Mouse (Mus musculus) MEL (cell line): ENCODE results near the gene Gga1. TPM values are rescaled to one million over a fixed set of nuclear protein-coding genes. Genes with fewer than 3 reads are reported as not detected.

Experiments used
- DNase-seq: peaks from one replicate; pipeline ENCODE4 v3.0.0; 2011; ENCODE audit warnings: low read depth, low spot score
- H3K27ac ChIP-seq: 2 replicates; pipeline ENCODE4 v1.5.1; 2012; ENCODE audit warnings: low read depth, mild to moderate bottlenecking, control low read depth, low read length, moderate library complexity; ENCODE audit not compliant: control insufficient read depth
- H3K27me3 ChIP-seq, 2 experiments: fragments of 150-350 bp in 1 of 2; sonication (generic) in 1 of 2; 2 replicates each; pipeline ENCODE4 v1.6.1; 2012; ENCODE audit warnings: low read length in 2 of 2, mild to moderate bottlenecking in 2 of 2, improper control_type of control experiment in 1 of 2, moderate library complexity in 1 of 2; ENCODE audit not compliant: insufficient read depth in 2 of 2, control insufficient read depth in 1 of 2
- H3K36me3 ChIP-seq, 2 experiments: 2 replicates each; pipeline ENCODE4 v1.6.1; 2012 to 2014; ENCODE audit warnings: low read length in 2 of 2, improper control_type of control experiment in 1 of 2, inconsistent platforms in 1 of 2, mild to moderate bottlenecking in 1 of 2; ENCODE audit not compliant: insufficient read depth in 2 of 2, control insufficient read depth in 1 of 2
- H3K4me1 ChIP-seq, 2 experiments: fragments of 150-350 bp in 1 of 2; sonication (generic) in 1 of 2; 2 replicates each; pipeline ENCODE4 v1.6.1; 2012; ENCODE audit warnings: low read length in 2 of 2, improper control_type of control experiment in 1 of 2, mild to moderate bottlenecking in 1 of 2; ENCODE audit not compliant: insufficient read depth in 2 of 2, control insufficient read depth in 1 of 2
- H3K4me3 ChIP-seq, 2 experiments: fragments of 150-350 bp in 1 of 2; sonication (generic) in 1 of 2; 2 replicates each; pipeline ENCODE4 v1.5.1; 2012; ENCODE audit warnings: low read depth in 2 of 2, low read length in 2 of 2, mild to moderate bottlenecking in 2 of 2, moderate library complexity in 2 of 2, control low read depth in 1 of 2, improper control_type of control experiment in 1 of 2; ENCODE audit not compliant: control insufficient read depth in 1 of 2, insufficient read depth in 1 of 2
- H3K79me2 ChIP-seq: 2 replicates; pipeline ENCODE4 v1.6.1; 2012; ENCODE audit warnings: mild to moderate bottlenecking, low read length, moderate library complexity; ENCODE audit not compliant: control insufficient read depth, poor library complexity, insufficient read depth
- H3K9ac ChIP-seq: 2 replicates; pipeline ENCODE4 v1.6.1; 2012; ENCODE audit warnings: low read depth, mild to moderate bottlenecking, control low read depth, low read length, moderate library complexity; ENCODE audit not compliant: control insufficient read depth, poor library complexity, severe bottlenecking
- H3K9me3 ChIP-seq: fragments of 150-350 bp; sonication (generic); replicated peaks from 2 replicates; pipeline ENCODE4 v1.6.1; 2012; ENCODE audit warnings: mild to moderate bottlenecking, low read length, improper control_type of control experiment, moderate library complexity; ENCODE audit not compliant: insufficient read depth
- BHLHE40 ChIP-seq: IDR thresholded peaks from 2 replicates; pipeline ENCODE4 v1.6.1; 2012; ENCODE audit warnings: low read depth, mild to moderate bottlenecking, inconsistent platforms, low read length, improper control_type of control experiment, borderline replicate concordance
- CTCF ChIP-seq, 3 experiments: IDR thresholded peaks in 2 of 3; conservative IDR thresholded peaks in 1 of 3; 2 replicates each; pipeline ENCODE4 v1.5.1; 2011 to 2012; ENCODE audit warnings: low read length in 3 of 3, low read depth in 2 of 3, mild to moderate bottlenecking in 2 of 3, improper control_type of control experiment in 1 of 3, inconsistent platforms in 1 of 3, mixed read lengths in 1 of 3, moderate library complexity in 1 of 3; ENCODE audit not compliant: control insufficient read depth in 1 of 3, insufficient read depth in 1 of 3, poor library complexity in 1 of 3, severe bottlenecking in 1 of 3
- E2F4 ChIP-seq: IDR thresholded peaks from 2 replicates; pipeline ENCODE4 v1.6.1; 2011; ENCODE audit warnings: low read depth, low read length, improper control_type of control experiment, borderline replicate concordance
- ELF1 ChIP-seq: IDR thresholded peaks from 2 replicates; pipeline ENCODE4 v1.6.1; 2014; ENCODE audit warnings: low read depth, mild to moderate bottlenecking, inconsistent platforms, low read length, improper control_type of control experiment, moderate library complexity
- ETS1 ChIP-seq: IDR thresholded peaks from 2 replicates; pipeline ENCODE4 v1.6.1; 2012; ENCODE audit warnings: low read depth, mild to moderate bottlenecking, inconsistent platforms, low read length, improper control_type of control experiment, moderate library complexity
- GABPA ChIP-seq: IDR thresholded peaks from 2 replicates; pipeline ENCODE4 v1.6.1; 2012; ENCODE audit warnings: low read depth, mild to moderate bottlenecking, inconsistent platforms, low read length, improper control_type of control experiment, moderate library complexity
- GATA1 ChIP-seq: IDR thresholded peaks from 2 replicates; pipeline ENCODE4 v1.6.1; 2011; ENCODE audit warnings: low read depth, low read length, improper control_type of control experiment
- HCFC1 ChIP-seq: IDR thresholded peaks from 2 replicates; pipeline ENCODE4 v1.6.1; 2012; ENCODE audit warnings: low read depth, mild to moderate bottlenecking, inconsistent platforms, low read length, improper control_type of control experiment, moderate library complexity
- JUND ChIP-seq: IDR thresholded peaks from 2 replicates; pipeline ENCODE4 v1.6.1; 2011; ENCODE audit warnings: low read depth, mild to moderate bottlenecking, improper control_type of control experiment, low read length
- MAFK ChIP-seq: IDR thresholded peaks from 2 replicates; pipeline ENCODE4 v1.6.1; 2011; ENCODE audit warnings: low read depth, mild to moderate bottlenecking, low read length, improper control_type of control experiment, borderline replicate concordance
- MAX ChIP-seq: IDR thresholded peaks from 2 replicates; pipeline ENCODE4 v1.6.1; 2011; ENCODE audit warnings: low read length, improper control_type of control experiment
- MAZ ChIP-seq: IDR thresholded peaks from 2 replicates; pipeline ENCODE4 v1.6.1; 2012; ENCODE audit warnings: low read depth, mild to moderate bottlenecking, inconsistent platforms, low read length, improper control_type of control experiment
- MXI1 ChIP-seq: IDR thresholded peaks from 2 replicates; pipeline ENCODE4 v1.6.1; 2011; ENCODE audit warnings: mild to moderate bottlenecking, low read depth, low read length, improper control_type of control experiment
- MYC ChIP-seq: IDR thresholded peaks from 2 replicates; pipeline ENCODE4 v1.6.1; 2011; ENCODE audit warnings: low read depth, mild to moderate bottlenecking, low read length, improper control_type of control experiment, moderate library complexity
- NELFE ChIP-seq: IDR thresholded peaks from 2 replicates; pipeline ENCODE4 v1.6.1; 2011; ENCODE audit warnings: low read depth, low read length, improper control_type of control experiment
- NRF1 ChIP-seq: IDR thresholded peaks from 2 replicates; pipeline ENCODE4 v1.6.1; 2014; ENCODE audit warnings: low read depth, mild to moderate bottlenecking, inconsistent platforms, low read length, improper control_type of control experiment, moderate library complexity; ENCODE audit not compliant: poor library complexity, insufficient read depth, severe bottlenecking
- POLR2A ChIP-seq, 2 experiments: IDR thresholded peaks; 2 replicates each; pipeline ENCODE4 v1.6.1; 2011 to 2012; ENCODE audit warnings: low read length in 2 of 2, mild to moderate bottlenecking in 2 of 2, control low read depth in 1 of 2, improper control_type of control experiment in 1 of 2, low read depth in 1 of 2, moderate library complexity in 1 of 2; ENCODE audit not compliant: control insufficient read depth in 1 of 2, insufficient read depth in 1 of 2, poor library complexity in 1 of 2
- POLR2AphosphoS2 ChIP-seq: IDR thresholded peaks from 2 replicates; pipeline ENCODE4 v1.6.1; 2011; ENCODE audit warnings: low read length, improper control_type of control experiment
- RAD21 ChIP-seq: IDR thresholded peaks from 2 replicates; pipeline ENCODE4 v1.6.1; 2011; ENCODE audit warnings: mild to moderate bottlenecking, low read depth, low read length, improper control_type of control experiment
- SMC3 ChIP-seq: IDR thresholded peaks from 2 replicates; pipeline ENCODE4 v1.6.1; 2011; ENCODE audit warnings: low read depth, low read length, improper control_type of control experiment
- TAL1 ChIP-seq: IDR thresholded peaks from 2 replicates; pipeline ENCODE4 v1.6.1; 2012; ENCODE audit warnings: mild to moderate bottlenecking, inconsistent platforms, low read length, moderate library complexity, mixed read lengths
- TBP ChIP-seq: IDR thresholded peaks from 2 replicates; pipeline ENCODE4 v1.8.0; 2011; ENCODE audit warnings: low read depth, low read length, improper control_type of control experiment
- TCF12 ChIP-seq: IDR thresholded peaks from 2 replicates; pipeline ENCODE4 v1.6.1; 2014; ENCODE audit warnings: low read depth, mild to moderate bottlenecking, inconsistent platforms, low read length, improper control_type of control experiment, moderate library complexity
- USF1 ChIP-seq: IDR thresholded peaks from 2 replicates; pipeline ENCODE4 v1.6.1; 2014; ENCODE audit warnings: low read depth, mild to moderate bottlenecking, inconsistent platforms, low read length, improper control_type of control experiment, moderate library complexity
- USF2 ChIP-seq, 2 experiments: IDR thresholded peaks; 2 replicates each; pipeline ENCODE4 v1.6.1; 2011 to 2012; ENCODE audit warnings: improper control_type of control experiment in 2 of 2, low read length in 2 of 2, borderline replicate concordance in 1 of 2, inconsistent platforms in 1 of 2, low read depth in 1 of 2, mild to moderate bottlenecking in 1 of 2; ENCODE audit not compliant: insufficient read depth in 1 of 2
- ZC3H11A ChIP-seq: IDR thresholded peaks from 2 replicates; pipeline ENCODE4 v1.6.1; 2012; ENCODE audit warnings: low read depth, mild to moderate bottlenecking, inconsistent platforms, low read length, improper control_type of control experiment
- ZKSCAN1 ChIP-seq: IDR thresholded peaks from 2 replicates; pipeline ENCODE4 v1.6.1; 2012; ENCODE audit warnings: low read depth, mild to moderate bottlenecking, inconsistent platforms, low read length, improper control_type of control experiment, moderate library complexity
- ZNF384 ChIP-seq: IDR thresholded peaks from 2 replicates; pipeline ENCODE4 v1.6.1; 2012; ENCODE audit warnings: low read depth, mild to moderate bottlenecking, inconsistent platforms, low read length, improper control_type of control experiment
- polyA plus RNA-seq, 2 experiments: library from polyadenylated mRNA; stranded (reverse) in 1 of 2; unstranded in 1 of 2; fragments of >175 nt in 1 of 2; fragments of >200 nt in 1 of 2; gene quantifications; 2 replicates each; pipeline versions ENCODE4 v1.2.1 to v1.2.4; 2012; ENCODE audit warnings: low replicate concordance in 2 of 2, low read depth in 1 of 2; ENCODE audit not compliant: insufficient read length in 2 of 2, insufficient read depth in 1 of 2, missing spikeins in 1 of 2
- total RNA-seq: library from RNA; depleted of rRNA; stranded (reverse); fragments of 300-350 nt; gene quantifications from 2 replicates; pipeline ENCODE4 v1.2.3, GENCODE M21; 2012

Gga1 gene
- total and polyA plus RNA-seq, 3 experiments, result 18.2 to 48.1 TPM; not detected in 1

GRCm38 (mm10) chr15:78842371-78843163, 34.4 kb upstream of the Gga1 start, which contains the start of gene Cdc42ep1:
Gene Cdc42ep1 (plus strand): TSS chr15:78842624.
- H3K36me3 ChIP-seq, result peaks cover 0 to 4% of the 10 kb centered on the region in 2 experiments; a peak in 1 of 4 replicates
- H3K27ac ChIP-seq, result no peak within 1 kb of the TSS
- DNase-seq, result no peak
- H3K4me1 ChIP-seq, result peaks cover 0 to 17% of the 10 kb centered on the region in 2 experiments; a peak in 1 of 4 replicates
- H3K27me3 ChIP-seq, result peaks cover 10 to 12% of the 10 kb centered on the region in 2 experiments
- no peak for TF ChIP-seq ZC3H11A
- no peaks in the 10 kb centered on the region for H3K79me2 ChIP-seq
- no peaks in the 10 kb centered on the region for H3K9me3 ChIP-seq
- peak within 1 kb of the TSS; percentile 39 to 50; a peak in 3 of 4 replicates for H3K4me3 ChIP-seq
- peak within 1 kb of the TSS; percentile 57 for H3K9ac ChIP-seq

GRCm38 (mm10) chr15:78843581-78844469, 33.2 kb upstream of the Gga1 start:
- no peaks in the 10 kb centered on the region for H3K9me3 ChIP-seq
- H3K36me3 ChIP-seq, result peaks cover 0 to 4% of the 10 kb centered on the region in 2 experiments; a peak in 1 of 4 replicates
- no peaks in the 10 kb centered on the region for H3K79me2 ChIP-seq
- H3K27ac ChIP-seq, result no peak overlapping the region
- H3K27me3 ChIP-seq, result peaks cover 10 to 12% of the 10 kb centered on the region in 2 experiments
- H3K4me1 ChIP-seq, result peaks cover 0 to 17% of the 10 kb centered on the region in 2 experiments; a peak in 1 of 4 replicates
- no peak overlapping the region for H3K4me3 ChIP-seq
- DNase-seq, result peak; percentile 64
- no peak overlapping the region for H3K9ac ChIP-seq
- TF ChIP-seq SMC3 (no peak), ETS1 (peak; percentile 38; the same call in 1 of the 2 replicates), MAFK (no peak), TCF12 (peak; percentile 81), HCFC1 (no peak), MYC (no peak), ZNF384 (no peak), USF2 (IDR thresholded peaks at IDR 0.05; ENCODE audit: borderline replicate concordance in 1 of 2, insufficient read depth in 1 of 2, low read depth in 1 of 2, low read length in 2 of 2) (no peak), BHLHE40 (no peak), MXI1 (no peak), JUND (no peak), ZC3H11A (no peak), GABPA (no peak), CTCF (IDR thresholded peaks at IDR 0.05 in 2 of 3, conservative IDR thresholded peaks at IDR 0.05 in 1 of 3; ENCODE audit: control insufficient read depth in 1 of 3, insufficient read depth in 1 of 3, low read depth in 2 of 3, low read length in 3 of 3, poor library complexity in 1 of 3, severe bottlenecking in 1 of 3) (peak in 2 of 3 experiments; percentile 29 to 47; a peak in 4 of 6 replicates), POLR2A (IDR thresholded peaks at IDR 0.05; ENCODE audit: control insufficient read depth in 1 of 2, insufficient read depth in 1 of 2, low read depth in 1 of 2, low read length in 2 of 2, poor library complexity in 1 of 2) (no peak), RAD21 (no peak), ZKSCAN1 (no peak), USF1 (no peak), MAZ (no peak), NELFE (no peak), GATA1 (0 out of 2 replicates have a peak, but pooled peaks have one; percentile 49), TAL1 (peak; percentile 55), E2F4 (no peak), ELF1 (no peak), TBP (no peak), NRF1 (no peak), POLR2AphosphoS2 (no peak), MAX (no peak)
